Mouse (Mus musculus): ENCODE results near the gene Fam172a. TPM values are rescaled to one million over a fixed set of nuclear protein-coding genes. Genes with fewer than 3 reads are reported as not detected.

Gene Fam172a
- polyA plus RNA-seq, 1 experiment from 2014 or later: 18.8 TPM

- ATAC-seq (replicated peaks; ENCODE audit: insufficient number of reproducible peaks, low FRiP score, low TSS enrichment): no peak; the same call in 1 of the 2 replicates
- no peaks in the 10 kb centered on the region for H3K27me3 ChIP-seq (ENCODE audit: control insufficient read depth, insufficient read depth, low read length)
- WGBS (ENCODE audit: insufficient replicate concordance): 58% methylated on average over 5 of the region's 5 CpGs
Measured at GRCm38 (mm10) chr13:77991189-77991886, 289.5 kb downstream of the Fam172a start.

GRCm38 (mm10) chr13:78004649-78005048, 302.8 kb downstream of the Fam172a start:
- Histone ChIP-seq H3K4me1 (ENCODE audit: control insufficient read depth, insufficient read depth, low read length) (no peaks in the 10 kb centered on the region), H3K9me3 (replicated peaks; ENCODE audit: control insufficient read depth, low read length) (no peaks in the 10 kb centered on the region), H3K4me3 (ENCODE audit: low read depth, low read length) (no peak overlapping the region), H3K27me3 (ENCODE audit: control insufficient read depth, insufficient read depth, low read length) (no peaks in the 10 kb centered on the region), H3K4me2 (no peak overlapping the region), H3K36me3 (ENCODE audit: control insufficient read depth, insufficient read depth, low read length) (no peaks in the 10 kb centered on the region), H3K27ac (ENCODE audit: low read depth, low read length) (no peak overlapping the region), H3K9ac (ENCODE audit: low read depth, low read length) (no peak overlapping the region)
- no peak for ATAC-seq (replicated peaks; ENCODE audit: insufficient number of reproducible peaks, low FRiP score, low TSS enrichment)
- WGBS (ENCODE audit: insufficient replicate concordance): 76% methylated on average over 4 of the region's 4 CpGs

More at GRCm38 (mm10) chr13:77991189-77991886, 289.5 kb downstream of the Fam172a start:
- Histone ChIP-seq H3K9me3 (replicated peaks; ENCODE audit: control insufficient read depth, low read length) (no peaks in the 10 kb centered on the region), H3K4me1 (ENCODE audit: control insufficient read depth, insufficient read depth, low read length) (no peaks in the 10 kb centered on the region), H3K4me3 (ENCODE audit: low read depth, low read length) (no peak overlapping the region), H3K36me3 (ENCODE audit: control insufficient read depth, insufficient read depth, low read length) (no peaks in the 10 kb centered on the region), H3K9ac (ENCODE audit: low read depth, low read length) (no peak overlapping the region), H3K4me2 (no peak overlapping the region), H3K27ac (ENCODE audit: low read depth, low read length) (0 out of 2 replicates have a peak overlapping the region, but pooled peaks have one; percentile 3)

- H3K4me2 ChIP-seq: no peak overlapping the region
- no peaks in the 10 kb centered on the region for H3K9me3 ChIP-seq (replicated peaks; ENCODE audit: control insufficient read depth, low read length)
- H3K4me1 ChIP-seq (ENCODE audit: control insufficient read depth, insufficient read depth, low read length): no peaks in the 10 kb centered on the region
- no peak overlapping the region for H3K9ac ChIP-seq (ENCODE audit: low read depth, low read length)
- H3K4me3 ChIP-seq (ENCODE audit: low read depth, low read length): no peak overlapping the region
- ATAC-seq (replicated peaks; ENCODE audit: insufficient number of reproducible peaks, low FRiP score, low TSS enrichment): no peak
- no peak overlapping the region for H3K27ac ChIP-seq (ENCODE audit: low read depth, low read length)
- 63% methylated on average over 3 of the region's 3 CpGs for WGBS (ENCODE audit: insufficient replicate concordance)
- H3K36me3 ChIP-seq (ENCODE audit: control insufficient read depth, insufficient read depth, low read length): no peaks in the 10 kb centered on the region
- H3K27me3 ChIP-seq (ENCODE audit: control insufficient read depth, insufficient read depth, low read length): no peaks in the 10 kb centered on the region
Measured at GRCm38 (mm10) chr13:78005344-78005743, 303.5 kb downstream of the Fam172a start.

- Histone ChIP-seq H3K4me2 (no peak overlapping the region), H3K9ac (ENCODE audit: low read depth, low read length) (no peak overlapping the region), H3K9me3 (replicated peaks; ENCODE audit: control insufficient read depth, low read length) (no peaks in the 10 kb centered on the region), H3K27ac (ENCODE audit: low read depth, low read length) (no peak overlapping the region), H3K4me3 (ENCODE audit: low read depth, low read length) (no peak overlapping the region), H3K36me3 (ENCODE audit: control insufficient read depth, insufficient read depth, low read length) (no peaks in the 10 kb centered on the region), H3K4me1 (ENCODE audit: control insufficient read depth, insufficient read depth, low read length) (no peaks in the 10 kb centered on the region), H3K27me3 (ENCODE audit: control insufficient read depth, insufficient read depth, low read length) (no peaks in the 10 kb centered on the region)
- no peak for ATAC-seq (replicated peaks; ENCODE audit: insufficient number of reproducible peaks, low FRiP score, low TSS enrichment)
- 83% methylated on average over 1 of the region's 1 CpGs for WGBS (ENCODE audit: insufficient replicate concordance)
Measured at GRCm38 (mm10) chr13:78010176-78010575, 308.3 kb downstream of the Fam172a start.

GRCm38 (mm10) chr13:78024683-78025294, 323.0 kb downstream of the Fam172a start, which contains the start of gene Pou5f2:
Gene Pou5f2, plus strand, starts transcription at chr13:78024902.
- H3K9ac ChIP-seq (ENCODE audit: low read depth, low read length): no peak within 1 kb of the TSS
- no peaks in the 10 kb centered on the region for H3K36me3 ChIP-seq (ENCODE audit: control insufficient read depth, insufficient read depth, low read length)
- H3K4me2 ChIP-seq: no peak within 1 kb of the TSS
- no peak within 1 kb of the TSS for H3K4me3 ChIP-seq (ENCODE audit: low read depth, low read length)
- H3K27me3 ChIP-seq (ENCODE audit: control insufficient read depth, insufficient read depth, low read length): no peaks in the 10 kb centered on the region
- 43% methylated on average over 15 of the region's 15 CpGs for WGBS (ENCODE audit: insufficient replicate concordance)
- no peaks in the 10 kb centered on the region for H3K9me3 ChIP-seq (replicated peaks; ENCODE audit: control insufficient read depth, low read length)
- no peaks in the 10 kb centered on the region for H3K4me1 ChIP-seq (ENCODE audit: control insufficient read depth, insufficient read depth, low read length)
- no peak for ATAC-seq (replicated peaks; ENCODE audit: insufficient number of reproducible peaks, low FRiP score, low TSS enrichment)
- no peak within 1 kb of the TSS for H3K27ac ChIP-seq (ENCODE audit: low read depth, low read length)

GRCm38 (mm10) chr13:78032821-78033220, 331.0 kb downstream of the Fam172a start:
- no peak overlapping the region for H3K9ac ChIP-seq (ENCODE audit: low read depth, low read length)
- no peak for ATAC-seq (replicated peaks; ENCODE audit: insufficient number of reproducible peaks, low FRiP score, low TSS enrichment)
- no peaks in the 10 kb centered on the region for H3K27me3 ChIP-seq (ENCODE audit: control insufficient read depth, insufficient read depth, low read length)
- 33% methylated on average over 1 of the region's 1 CpGs for WGBS (ENCODE audit: insufficient replicate concordance)
- H3K4me3 ChIP-seq (ENCODE audit: low read depth, low read length): no peak overlapping the region
- no peaks in the 10 kb centered on the region for H3K9me3 ChIP-seq (replicated peaks; ENCODE audit: control insufficient read depth, low read length)
- H3K4me2 ChIP-seq: no peak overlapping the region
- no peaks in the 10 kb centered on the region for H3K36me3 ChIP-seq (ENCODE audit: control insufficient read depth, insufficient read depth, low read length)
- no peaks in the 10 kb centered on the region; the same call in 1 of the 2 replicates for H3K4me1 ChIP-seq (ENCODE audit: control insufficient read depth, insufficient read depth, low read length)
- H3K27ac ChIP-seq (ENCODE audit: low read depth, low read length): no peak overlapping the region

GRCm38 (mm10) chr13:78037203-78037602, 335.4 kb downstream of the Fam172a start:
- Histone ChIP-seq H3K9me3 (replicated peaks; ENCODE audit: control insufficient read depth, low read length) (no peaks in the 10 kb centered on the region), H3K36me3 (ENCODE audit: control insufficient read depth, insufficient read depth, low read length) (no peaks in the 10 kb centered on the region), H3K27me3 (ENCODE audit: control insufficient read depth, insufficient read depth, low read length) (no peaks in the 10 kb centered on the region), H3K4me2 (no peak overlapping the region), H3K4me1 (ENCODE audit: control insufficient read depth, insufficient read depth, low read length) (no peaks in the 10 kb centered on the region; the same call in 1 of the 2 replicates), H3K27ac (ENCODE audit: low read depth, low read length) (no peak overlapping the region), H3K4me3 (ENCODE audit: low read depth, low read length) (no peak overlapping the region), H3K9ac (ENCODE audit: low read depth, low read length) (no peak overlapping the region)
- 54% methylated on average over 1 of the region's 1 CpGs for WGBS (ENCODE audit: insufficient replicate concordance)
- ATAC-seq (replicated peaks; ENCODE audit: insufficient number of reproducible peaks, low FRiP score, low TSS enrichment): no peak

GRCm38 (mm10) chr13:78043203-78043602, 341.4 kb downstream of the Fam172a start:
- Histone ChIP-seq H3K36me3 (ENCODE audit: control insufficient read depth, insufficient read depth, low read length) (no peaks in the 10 kb centered on the region), H3K9ac (ENCODE audit: low read depth, low read length) (no peak overlapping the region), H3K27ac (ENCODE audit: low read depth, low read length) (no peak overlapping the region), H3K27me3 (ENCODE audit: control insufficient read depth, insufficient read depth, low read length) (no peaks in the 10 kb centered on the region), H3K9me3 (replicated peaks; ENCODE audit: control insufficient read depth, low read length) (no peaks in the 10 kb centered on the region), H3K4me3 (ENCODE audit: low read depth, low read length) (no peak overlapping the region), H3K4me2 (no peak overlapping the region), H3K4me1 (ENCODE audit: control insufficient read depth, insufficient read depth, low read length) (peaks cover 3% of the 10 kb centered on the region; the same call in 1 of the 2 replicates)
- no peak for ATAC-seq (replicated peaks; ENCODE audit: insufficient number of reproducible peaks, low FRiP score, low TSS enrichment)
- 66% methylated on average over 6 of the region's 6 CpGs for WGBS (ENCODE audit: insufficient replicate concordance)

Data from heart, embryonic 11.5 days (tissue).